Mouse (Mus musculus): ENCODE results near the gene Proca1. TPM values are rescaled to one million over a fixed set of nuclear protein-coding genes. Genes with fewer than 3 reads are reported as not detected.

Proca1 gene
- polyA plus RNA-seq, 1 experiment = 0.11 TPM

- H3K27ac ChIP-seq (ENCODE audit: insufficient read depth, low read depth, low read length) = no peak overlapping the region
- no peak for TF ChIP-seq CTCF (IDR thresholded peaks at IDR 0.05; ENCODE audit: extremely low read depth, insufficient read length, insufficient replicate concordance, low read depth, low read length)
- TF ChIP-seq POLR2A (IDR thresholded peaks at IDR 0.05; ENCODE audit: low read depth, low read length) = no peak
- WGBS = 90% methylated on average over 14 of the region's 14 CpGs
Observed at GRCm38 (mm10) chr11:78161169-78161568, 32.0 kb upstream of the Proca1 start.

GRCm38 (mm10) chr11:78161968-78162367, 31.2 kb upstream of the Proca1 start:
- no peak overlapping the region for H3K27ac ChIP-seq (ENCODE audit: insufficient read depth, low read depth, low read length)
- H3K27me3 ChIP-seq (ENCODE audit: control insufficient read depth, insufficient read depth, low read length) = no peaks in the 10 kb centered on the region
- WGBS = 44% methylated on average over 4 of the region's 4 CpGs
- TF ChIP-seq POLR2A (IDR thresholded peaks at IDR 0.05; ENCODE audit: low read depth, low read length) (no peak), CTCF (IDR thresholded peaks at IDR 0.05; ENCODE audit: extremely low read depth, insufficient read length, insufficient replicate concordance, low read depth, low read length) (no peak)
- no peak overlapping the region for H3K4me3 ChIP-seq (ENCODE audit: low read depth, low read length)
- H3K4me1 ChIP-seq (ENCODE audit: control insufficient read depth, insufficient read depth, insufficient read length, low read length) = peaks cover 30% of the 10 kb centered on the region
- peaks cover 39% of the 10 kb centered on the region for H3K36me3 ChIP-seq (ENCODE audit: control insufficient read depth, insufficient read depth, low read length)

More at GRCm38 (mm10) chr11:78161169-78161568, 32.0 kb upstream of the Proca1 start:
- no peak overlapping the region for H3K4me3 ChIP-seq (ENCODE audit: low read depth, low read length)
- H3K36me3 ChIP-seq (ENCODE audit: control insufficient read depth, insufficient read depth, low read length) = peaks cover 39% of the 10 kb centered on the region
- H3K4me1 ChIP-seq (ENCODE audit: control insufficient read depth, insufficient read depth, insufficient read length, low read length) = peaks cover 28% of the 10 kb centered on the region
- H3K27me3 ChIP-seq (ENCODE audit: control insufficient read depth, insufficient read depth, low read length) = no peaks in the 10 kb centered on the region

GRCm38 (mm10) chr11:78162504-78162903, 30.7 kb upstream of the Proca1 start:
- Histone ChIP-seq H3K27ac (ENCODE audit: insufficient read depth, low read depth, low read length) (no peak overlapping the region), H3K4me1 (ENCODE audit: control insufficient read depth, insufficient read depth, insufficient read length, low read length) (peaks cover 36% of the 10 kb centered on the region), H3K36me3 (ENCODE audit: control insufficient read depth, insufficient read depth, low read length) (peaks cover 37% of the 10 kb centered on the region), H3K27me3 (ENCODE audit: control insufficient read depth, insufficient read depth, low read length) (no peaks in the 10 kb centered on the region), H3K4me3 (ENCODE audit: low read depth, low read length) (no peak overlapping the region)
- no peak for TF ChIP-seq POLR2A (IDR thresholded peaks at IDR 0.05; ENCODE audit: low read depth, low read length)
- no peak for TF ChIP-seq CTCF (IDR thresholded peaks at IDR 0.05; ENCODE audit: extremely low read depth, insufficient read length, insufficient replicate concordance, low read depth, low read length)
- 31% methylated on average over 6 of the region's 6 CpGs for WGBS

- Histone ChIP-seq H3K4me1 (ENCODE audit: control insufficient read depth, insufficient read depth, insufficient read length, low read length) (peaks cover 41% of the 10 kb centered on the region), H3K36me3 (ENCODE audit: control insufficient read depth, insufficient read depth, low read length) (peaks cover 32% of the 10 kb centered on the region), H3K27me3 (ENCODE audit: control insufficient read depth, insufficient read depth, low read length) (no peaks in the 10 kb centered on the region), H3K4me3 (ENCODE audit: low read depth, low read length) (peak overlapping the region; percentile 71), H3K27ac (ENCODE audit: insufficient read depth, low read depth, low read length) (no peak overlapping the region)
- WGBS = 84% methylated on average over 2 of the region's 2 CpGs
- TF ChIP-seq CTCF (IDR thresholded peaks at IDR 0.05; ENCODE audit: extremely low read depth, insufficient read length, insufficient replicate concordance, low read depth, low read length) = no peak
- TF ChIP-seq POLR2A (IDR thresholded peaks at IDR 0.05; ENCODE audit: low read depth, low read length) = no peak
Observed at GRCm38 (mm10) chr11:78163045-78163444, 30.1 kb upstream of the Proca1 start.

- Histone ChIP-seq H3K36me3 (ENCODE audit: control insufficient read depth, insufficient read depth, low read length) (peaks cover 25% of the 10 kb centered on the region), H3K4me1 (ENCODE audit: control insufficient read depth, insufficient read depth, insufficient read length, low read length) (peaks cover 43% of the 10 kb centered on the region), H3K27ac (ENCODE audit: insufficient read depth, low read depth, low read length) (peak overlapping the region; percentile 81), H3K4me3 (ENCODE audit: low read depth, low read length) (peak overlapping the region; percentile 71), H3K27me3 (ENCODE audit: control insufficient read depth, insufficient read depth, low read length) (no peaks in the 10 kb centered on the region)
- 2% methylated on average over 22 of the region's 22 CpGs for WGBS
- no peak for TF ChIP-seq CTCF (IDR thresholded peaks at IDR 0.05; ENCODE audit: extremely low read depth, insufficient read length, insufficient replicate concordance, low read depth, low read length)
- TF ChIP-seq POLR2A (IDR thresholded peaks at IDR 0.05; ENCODE audit: low read depth, low read length) = no peak
Observed at GRCm38 (mm10) chr11:78163681-78164603, 29.2 kb upstream of the Proca1 start.

GRCm38 (mm10) chr11:78164604-78164923, 28.6 kb upstream of the Proca1 start:
- H3K4me1 ChIP-seq (ENCODE audit: control insufficient read depth, insufficient read depth, insufficient read length, low read length) = peaks cover 43% of the 10 kb centered on the region
- under 1% methylated on average over 14 of the region's 14 CpGs for WGBS
- TF ChIP-seq POLR2A (IDR thresholded peaks at IDR 0.05; ENCODE audit: low read depth, low read length) (no peak), CTCF (IDR thresholded peaks at IDR 0.05; ENCODE audit: extremely low read depth, insufficient read length, insufficient replicate concordance, low read depth, low read length) (no peak)
- H3K4me3 ChIP-seq (ENCODE audit: low read depth, low read length) = peak overlapping the region; percentile 71
- H3K27ac ChIP-seq (ENCODE audit: insufficient read depth, low read depth, low read length) = peak overlapping the region; percentile 81
- H3K27me3 ChIP-seq (ENCODE audit: control insufficient read depth, insufficient read depth, low read length) = no peaks in the 10 kb centered on the region
- peaks cover 22% of the 10 kb centered on the region for H3K36me3 ChIP-seq (ENCODE audit: control insufficient read depth, insufficient read depth, low read length)

GRCm38 (mm10) chr11:78164924-78165760, 28.1 kb upstream of the Proca1 start, which contains the start of gene Traf4:
TSS of gene Traf4 (minus strand) at chr11:78165589.
- peak within 1 kb of the TSS; percentile 97 for H3K27ac ChIP-seq (ENCODE audit: insufficient read depth, low read depth, low read length)
- WGBS = under 1% methylated on average over 78 of the region's 78 CpGs
- peaks cover 18% of the 10 kb centered on the region for H3K36me3 ChIP-seq (ENCODE audit: control insufficient read depth, insufficient read depth, low read length)
- peak within 1 kb of the TSS; percentile 71 for H3K4me3 ChIP-seq (ENCODE audit: low read depth, low read length)
- TF ChIP-seq CTCF (IDR thresholded peaks at IDR 0.05; ENCODE audit: extremely low read depth, insufficient read length, insufficient replicate concordance, low read depth, low read length) (no peak), POLR2A (IDR thresholded peaks at IDR 0.05; ENCODE audit: low read depth, low read length) (peak; percentile 36; the same call in 1 of the 2 replicates)
- no peaks in the 10 kb centered on the region for H3K27me3 ChIP-seq (ENCODE audit: control insufficient read depth, insufficient read depth, low read length)
- peaks cover 43% of the 10 kb centered on the region for H3K4me1 ChIP-seq (ENCODE audit: control insufficient read depth, insufficient read depth, insufficient read length, low read length)

Data from small intestine, adult 2 months (tissue).